Mouse (Mus musculus) urinary bladder, postnatal 25 days (tissue): ENCODE measurements around the gene Wdr66.
"Not testable (repeated sequence)": the region's sequence is repeated elsewhere in the genome, so short reads cannot be mapped to it uniquely, and the experiment has no call there.

ENCODE experiments used
- DNase-seq: peaks from one replicate; pipeline ENCODE4 v3.0.0; 2022; ENCODE audit warnings: low spot score

The Wdr66 gene

GRCm38 (mm10) chr5:123251834-123252233, at the start of gene Wdr66:
Gene Wdr66, plus strand, starts transcription at chr5:123252102.
- DNase-seq: peak; percentile 74

GRCm38 (mm10) chr5:123202771-123203170, 49.1 kb upstream of the Wdr66 start:
- not testable (repeated sequence) for DNase-seq

- not testable (repeated sequence) for DNase-seq
Observed at GRCm38 (mm10) chr5:123203591-123203990, 48.3 kb upstream of the Wdr66 start.

GRCm38 (mm10) chr5:123222346-123223050, 29.4 kb upstream of the Wdr66 start:
- not testable (repeated sequence) for DNase-seq

GRCm38 (mm10) chr5:123223051-123223410, 28.9 kb upstream of the Wdr66 start:
- no peak for DNase-seq

GRCm38 (mm10) chr5:123223861-123224260, 28.0 kb upstream of the Wdr66 start:
- DNase-seq: not testable (repeated sequence)

GRCm38 (mm10) chr5:123226851-123227250, 25.1 kb upstream of the Wdr66 start:
- no peak for DNase-seq

- DNase-seq: peak; percentile 95
Observed at GRCm38 (mm10) chr5:123227762-123228523, 24.0 kb upstream of the Wdr66 start.

GRCm38 (mm10) chr5:123228524-123228922, 23.4 kb upstream of the Wdr66 start:
- DNase-seq: no peak

GRCm38 (mm10) chr5:123229296-123229695, 22.6 kb upstream of the Wdr66 start:
- DNase-seq: no peak

- no peak for DNase-seq
Observed at GRCm38 (mm10) chr5:123232180-123232579, 19.7 kb upstream of the Wdr66 start.

- DNase-seq: peak; percentile 37
Observed at GRCm38 (mm10) chr5:123235731-123236130, 16.2 kb upstream of the Wdr66 start.

- no peak for DNase-seq
Observed at GRCm38 (mm10) chr5:123236426-123236825, 15.5 kb upstream of the Wdr66 start.

GRCm38 (mm10) chr5:123239501-123239900, 12.4 kb upstream of the Wdr66 start:
- no peak for DNase-seq

GRCm38 (mm10) chr5:123245518-123245917, 6.4 kb upstream of the Wdr66 start:
- DNase-seq: peak; percentile 37

- DNase-seq: no peak
Observed at GRCm38 (mm10) chr5:123251390-123251789, 512 bp upstream of the Wdr66 start.

GRCm38 (mm10) chr5:123256841-123257755, 5.2 kb downstream of the Wdr66 start:
- no peak for DNase-seq

GRCm38 (mm10) chr5:123258990-123259389, 7.1 kb downstream of the Wdr66 start:
- DNase-seq: peak; percentile 64

- no peak for DNase-seq
Observed at GRCm38 (mm10) chr5:123260698-123261097, 8.8 kb downstream of the Wdr66 start.

GRCm38 (mm10) chr5:123266909-123267308, 15.0 kb downstream of the Wdr66 start:
- no peak for DNase-seq

- no peak for DNase-seq
Observed at GRCm38 (mm10) chr5:123268477-123269474, 16.9 kb downstream of the Wdr66 start.
